Mouse (Mus musculus) liver, embryonic 11.5 days (tissue): ENCODE results near the gene Lrmda. TPM values are rescaled to one million over a fixed set of nuclear protein-coding genes. Genes with fewer than 3 reads are reported as not detected.
A peak's percentile ranks its signal among the peaks of the same experiment; 100 is the strongest.

Experiments
- ATAC-seq: fragments of 200-750 bp; cut with Nextera tagmentation; replicated peaks from 2 replicates; pipeline ENCODE4 v1.8.0; 2017; ENCODE audit warnings: moderate number of reproducible peaks, mild to moderate bottlenecking, moderate TSS enrichment, moderate library complexity; ENCODE audit not compliant: low FRiP score
- DNase-seq: peaks from one replicate; pipeline ENCODE4 v3.0.0-alpha.2; 2017; ENCODE audit warnings: low spot score
- H3K27ac ChIP-seq: fragments of 300-500 bp; sonication (generic); 2 replicates; pipeline ENCODE4 v1.5.1; 2014; ENCODE audit warnings: mild to moderate bottlenecking, low read depth, low read length, control low read depth
- H3K27me3 ChIP-seq: fragments of 300-500 bp; sonication (generic); replicated peaks from 2 replicates; pipeline ENCODE4 v1.6.1; 2014; ENCODE audit warnings: low read length, mixed read lengths; ENCODE audit not compliant: control insufficient read depth, insufficient read depth
- H3K36me3 ChIP-seq: fragments of 300-500 bp; sonication (generic); 2 replicates; pipeline ENCODE4 v1.6.1; 2014; ENCODE audit warnings: mild to moderate bottlenecking, low read length, moderate library complexity, mixed read lengths; ENCODE audit not compliant: control insufficient read depth, insufficient read depth
- H3K4me1 ChIP-seq: fragments of 300-500 bp; sonication (generic); replicated peaks from 2 replicates; pipeline ENCODE4 v1.6.1; 2014; ENCODE audit warnings: low read length, mixed read lengths; ENCODE audit not compliant: control insufficient read depth, insufficient read depth
- H3K4me2 ChIP-seq: fragments of 300-500 bp; sonication (generic); 2 replicates; pipeline ENCODE4 v1.6.1; 2014; ENCODE audit warnings: mild to moderate bottlenecking, control low read depth, moderate library complexity
- H3K4me3 ChIP-seq: fragments of 300-500 bp; sonication (generic); 2 replicates; pipeline ENCODE4 v1.5.1; 2014; ENCODE audit warnings: low read depth, low read length, control low read depth
- H3K9ac ChIP-seq: fragments of 300-500 bp; sonication (generic); 2 replicates; pipeline ENCODE4 v1.6.1; 2014; ENCODE audit warnings: low read depth, low read length, control low read depth
- H3K9me3 ChIP-seq: fragments of 300-500 bp; sonication (generic); 2 replicates; pipeline ENCODE4 v1.6.1; 2016; ENCODE audit warnings: low read length, inconsistent platforms, mixed read lengths; ENCODE audit not compliant: control insufficient read depth
- WGBS: fragments of 180-500 bp; shearing (Covaris S2); extraction: QIAGEN DNeasy Blood & Tissue Kit; methylation state at CpG from one replicate; pipeline ENCODE4 v1.1.7; 2014; 5-methylcytosine and 5-hydroxymethylcytosine counted together
- polyA plus RNA-seq: library from polyadenylated mRNA; unstranded; fragments of >200 nt; fragmentation: Nextera tagmentation; extraction: Ambion mirVana; gene quantifications from 2 replicates; pipeline ENCODE4 v1.2.1, GENCODE M21; 2014

The Lrmda gene
- polyA plus RNA-seq, 1 experiment from 2014 or later = 0.53 TPM

DNA sequence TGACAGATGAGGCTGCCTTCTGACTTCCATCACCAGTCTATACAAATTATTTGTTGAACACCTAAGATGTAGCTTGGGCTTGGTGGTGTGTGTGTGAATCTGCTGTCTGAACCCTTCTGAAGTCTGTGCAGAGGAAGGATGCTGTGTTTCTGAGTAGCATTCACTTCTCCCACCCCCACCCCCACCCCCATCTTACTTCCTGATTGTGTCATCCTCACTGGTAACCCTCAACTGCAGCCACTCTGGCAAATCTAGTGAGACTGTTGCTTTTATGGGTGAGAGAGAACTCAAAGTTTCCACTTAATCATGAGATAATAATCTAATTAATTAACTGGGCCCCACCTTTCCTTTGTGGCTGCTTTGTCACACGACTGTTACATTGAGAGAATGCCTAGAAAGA is 1025.8 kb downstream of the Lrmda start:
- 14% methylated on average over 1 of the region's 1 CpGs for WGBS
- Histone ChIP-seq H3K9me3 (no peaks in the 10 kb centered on the region), H3K4me3 (no peak overlapping the region), H3K4me2 (no peak overlapping the region), H3K4me1 (no peaks in the 10 kb centered on the region), H3K27ac (no peak overlapping the region), H3K36me3 (no peaks in the 10 kb centered on the region), H3K9ac (no peak overlapping the region), H3K27me3 (no peaks in the 10 kb centered on the region)
- DNase-seq (no peak), ATAC-seq (no peak)

DNA sequence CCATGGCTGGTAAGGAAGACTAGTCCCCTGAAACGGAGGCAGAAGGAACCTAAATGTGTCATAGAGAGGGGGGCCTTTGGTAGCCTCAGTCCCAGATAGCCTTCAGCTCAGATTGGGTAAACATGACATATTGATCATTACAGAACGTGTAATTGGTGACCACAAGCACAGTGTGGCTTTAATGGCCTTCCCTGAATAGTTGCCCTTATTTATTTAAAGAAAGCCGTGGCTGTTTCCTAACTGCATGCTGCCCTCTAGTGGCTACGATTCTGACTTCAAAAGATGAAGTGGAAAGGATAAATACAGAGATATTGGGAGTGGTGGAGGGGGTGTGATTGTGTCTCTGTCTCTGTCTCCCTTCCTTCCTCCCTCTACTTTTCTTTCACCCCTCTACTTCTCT is 1026.8 kb downstream of the Lrmda start:
- Histone ChIP-seq H3K27ac (no peak overlapping the region), H3K36me3 (no peaks in the 10 kb centered on the region), H3K4me1 (no peaks in the 10 kb centered on the region), H3K9ac (no peak overlapping the region), H3K4me3 (no peak overlapping the region), H3K9me3 (no peaks in the 10 kb centered on the region), H3K27me3 (no peaks in the 10 kb centered on the region), H3K4me2 (no peak overlapping the region)
- DNase-seq (peak; percentile 35), ATAC-seq (no peak)
- 22% methylated on average over 4 of the region's 4 CpGs for WGBS

DNA sequence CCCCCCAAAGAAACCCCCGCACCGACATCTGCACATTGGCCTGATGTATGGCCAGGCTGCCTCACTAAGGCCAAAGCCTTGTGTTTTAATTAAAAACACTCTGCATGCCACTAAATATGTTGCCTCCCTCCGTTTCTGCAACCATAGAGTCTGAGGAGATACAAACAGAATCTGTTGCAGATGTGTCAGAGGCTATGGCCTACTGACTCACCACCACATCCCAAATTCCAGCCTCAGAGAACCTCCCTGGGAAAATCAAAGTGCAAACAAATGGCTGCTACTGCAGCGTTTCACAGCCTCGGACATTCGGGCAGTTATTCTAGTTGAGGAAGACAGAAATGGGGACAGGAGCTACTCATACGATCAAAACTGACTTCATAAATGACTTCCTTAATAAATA is 1031.9 kb downstream of the Lrmda start:
- 75% methylated on average over 7 of the region's 7 CpGs for WGBS
- Histone ChIP-seq H3K4me3 (no peak overlapping the region), H3K36me3 (no peaks in the 10 kb centered on the region), H3K4me1 (no peaks in the 10 kb centered on the region), H3K27ac (no peak overlapping the region), H3K4me2 (no peak overlapping the region), H3K9ac (no peak overlapping the region), H3K27me3 (no peaks in the 10 kb centered on the region), H3K9me3 (no peaks in the 10 kb centered on the region)
- no peak for ATAC-seq
- no peak for DNase-seq

DNA sequence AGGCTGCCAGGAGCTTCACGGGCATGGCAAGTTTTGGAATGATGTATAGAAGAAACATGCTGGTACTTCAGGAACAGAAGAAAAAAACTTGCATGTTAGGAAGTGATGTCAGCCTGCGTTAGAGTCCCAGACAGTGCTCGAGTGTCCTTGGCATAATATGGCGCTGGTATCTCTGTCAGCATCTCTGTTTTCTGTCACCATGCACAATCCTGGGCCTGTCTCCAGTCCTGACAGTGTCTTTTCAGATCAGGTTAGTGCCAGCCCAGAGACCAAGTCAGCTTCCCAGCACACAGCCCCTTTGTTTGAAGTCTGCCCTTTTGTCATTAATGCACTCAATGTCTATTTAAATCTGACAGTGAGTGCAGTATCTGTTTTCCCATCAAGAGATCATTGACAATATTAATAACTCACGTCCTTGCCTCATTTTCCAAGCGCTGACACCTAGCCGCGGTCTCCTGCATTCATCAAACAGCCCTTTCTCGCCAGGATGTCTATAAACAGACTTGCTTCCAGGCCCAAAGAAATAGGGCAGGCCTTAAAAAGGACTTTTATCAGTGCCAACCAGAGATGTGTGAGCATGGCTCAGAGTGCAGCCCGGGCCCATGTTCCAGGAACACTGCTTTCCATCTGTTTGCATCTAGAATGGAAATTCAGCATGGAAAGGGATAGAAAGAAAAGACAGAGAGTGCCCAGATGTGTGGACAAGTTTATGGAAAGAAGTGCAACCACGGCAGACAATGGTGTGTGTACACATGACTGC is 1033.5 kb downstream of the Lrmda start:
- H3K36me3 ChIP-seq = no peaks in the 10 kb centered on the region
- no peaks in the 10 kb centered on the region for H3K27me3 ChIP-seq
- no peak for DNase-seq
- WGBS = 75% methylated on average over 11 of the region's 11 CpGs
- H3K9ac ChIP-seq = no peak overlapping the region
- no peak for ATAC-seq
- H3K4me3 ChIP-seq = no peak overlapping the region
- H3K4me2 ChIP-seq = no peak overlapping the region
- H3K9me3 ChIP-seq = no peaks in the 10 kb centered on the region
- H3K27ac ChIP-seq = no peak overlapping the region
- no peaks in the 10 kb centered on the region for H3K4me1 ChIP-seq

DNA sequence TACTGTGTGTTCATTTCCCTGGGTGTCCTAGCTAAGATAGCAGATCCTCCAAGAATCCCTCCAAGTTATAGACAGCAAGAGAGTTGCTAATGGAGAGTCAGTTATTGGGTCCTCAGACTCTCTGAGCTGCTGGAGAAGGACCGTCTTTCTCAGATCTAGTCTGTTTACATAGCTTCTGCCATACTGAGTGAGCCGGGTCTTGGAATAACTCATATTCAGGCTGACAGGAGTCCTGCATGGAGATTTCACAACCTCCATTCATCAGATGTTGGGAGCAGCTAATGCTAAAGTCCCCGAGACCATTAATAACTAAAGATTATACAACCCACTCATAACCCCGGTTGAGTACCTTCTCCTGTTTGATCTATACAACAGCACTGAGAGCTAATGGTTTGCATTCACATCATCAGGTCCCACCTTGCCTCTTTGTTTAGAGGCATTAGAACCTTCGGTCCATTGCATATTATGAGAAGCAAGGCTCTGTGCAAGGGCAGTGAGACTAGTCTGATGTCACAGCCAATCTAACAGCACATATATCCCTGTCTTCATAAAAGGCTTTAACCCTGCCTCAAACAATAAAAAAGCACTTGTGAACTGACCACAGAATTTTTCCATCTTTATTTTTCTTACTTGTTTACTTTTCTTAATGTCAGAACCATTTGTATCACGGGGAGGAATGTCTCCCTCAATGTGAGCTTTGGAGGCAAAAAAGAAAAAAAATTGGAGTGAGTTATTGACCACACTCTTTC is 1037.9 kb downstream of the Lrmda start:
- Histone ChIP-seq H3K36me3 (no peaks in the 10 kb centered on the region), H3K4me1 (no peaks in the 10 kb centered on the region), H3K27me3 (no peaks in the 10 kb centered on the region), H3K4me3 (no peak overlapping the region), H3K9ac (no peak overlapping the region), H3K4me2 (no peak overlapping the region), H3K27ac (no peak overlapping the region), H3K9me3 (no peaks in the 10 kb centered on the region)
- WGBS = 71% methylated on average over 6 of the region's 6 CpGs
- no peak for ATAC-seq
- no peak for DNase-seq

DNA sequence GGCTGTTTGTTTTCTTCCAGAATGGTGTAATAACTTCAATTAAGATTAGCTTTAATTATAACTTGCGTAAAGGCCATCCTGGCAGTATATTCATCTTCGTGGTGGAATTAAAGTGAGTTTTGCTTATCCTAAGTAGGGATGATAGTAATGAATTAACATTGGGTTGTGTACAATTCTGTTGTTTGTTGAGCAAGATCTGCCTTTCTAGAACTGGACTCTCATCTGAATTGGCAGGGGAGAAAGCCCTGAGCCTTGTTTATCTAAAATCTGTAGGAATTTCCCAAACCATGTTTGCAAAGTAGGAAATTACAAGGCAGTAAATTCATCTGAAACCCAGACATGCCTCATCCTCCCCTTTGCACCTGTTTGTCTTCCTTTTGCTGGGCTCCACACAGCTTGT is 1038.5 kb downstream of the Lrmda start:
- H3K36me3 ChIP-seq = no peaks in the 10 kb centered on the region
- no peak overlapping the region for H3K27ac ChIP-seq
- no peak overlapping the region for H3K9ac ChIP-seq
- H3K4me3 ChIP-seq = no peak overlapping the region
- H3K4me1 ChIP-seq = no peaks in the 10 kb centered on the region
- H3K27me3 ChIP-seq = no peaks in the 10 kb centered on the region
- no peak overlapping the region for H3K4me2 ChIP-seq
- DNase-seq = no peak
- H3K9me3 ChIP-seq = no peaks in the 10 kb centered on the region
- ATAC-seq = no peak
- WGBS = 95% methylated on average over 2 of the region's 2 CpGs

DNA sequence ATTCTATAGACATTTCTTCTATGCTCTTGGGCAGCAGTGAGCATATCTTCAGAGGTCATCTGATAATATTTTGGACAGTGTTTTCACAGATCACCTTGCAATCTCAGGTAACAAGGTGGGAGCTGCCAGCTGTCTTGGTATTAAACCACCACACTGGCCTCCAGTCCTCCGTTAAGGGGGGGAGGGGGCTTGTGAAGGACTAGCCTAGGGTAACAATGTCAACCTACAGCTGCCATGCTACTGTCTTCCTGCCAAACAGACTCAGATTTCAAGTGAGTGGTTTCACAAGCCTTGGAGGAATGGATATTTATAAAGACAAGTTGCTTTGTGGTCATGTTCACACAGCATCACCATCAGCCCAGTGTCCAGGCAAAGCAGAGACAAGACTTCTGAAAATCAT is 1059.2 kb downstream of the Lrmda start:
- Histone ChIP-seq H3K4me1 (no peaks in the 10 kb centered on the region), H3K36me3 (no peaks in the 10 kb centered on the region), H3K4me2 (no peak overlapping the region), H3K27me3 (no peaks in the 10 kb centered on the region), H3K4me3 (no peak overlapping the region), H3K27ac (no peak overlapping the region), H3K9ac (no peak overlapping the region), H3K9me3 (no peaks in the 10 kb centered on the region)
- ATAC-seq (no peak), DNase-seq (no peak)
- 58% methylated on average over 1 of the region's 1 CpGs for WGBS

DNA sequence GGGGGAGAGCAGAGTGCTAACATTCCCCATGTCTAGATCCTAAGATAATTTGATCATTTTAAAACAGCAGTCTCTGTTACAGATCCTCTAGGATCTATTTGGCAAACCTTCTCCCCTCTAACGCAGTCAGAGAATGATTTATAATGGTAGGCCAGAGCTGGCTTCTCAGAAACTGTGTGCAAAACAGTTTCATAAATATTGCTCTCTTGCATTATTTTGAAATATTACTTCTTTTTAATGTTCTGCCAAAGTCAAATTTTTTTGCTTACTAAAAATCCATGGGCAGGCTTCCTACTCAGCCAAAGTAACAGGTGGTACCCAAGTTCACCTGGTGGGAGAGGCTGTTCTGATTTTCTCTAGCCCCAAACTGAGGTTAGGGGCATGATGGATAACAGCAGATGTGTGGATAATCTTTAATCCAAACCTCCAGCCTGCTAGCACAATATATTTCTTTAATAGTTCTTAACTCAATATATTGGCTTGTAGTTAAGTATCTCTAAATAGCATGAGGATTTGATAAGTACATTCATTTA is 1064.8 kb downstream of the Lrmda start:
- Histone ChIP-seq H3K9me3 (no peaks in the 10 kb centered on the region), H3K9ac (no peak overlapping the region), H3K4me2 (no peak overlapping the region), H3K4me3 (no peak overlapping the region), H3K4me1 (no peaks in the 10 kb centered on the region), H3K27ac (no peak overlapping the region), H3K36me3 (no peaks in the 10 kb centered on the region), H3K27me3 (no peaks in the 10 kb centered on the region)
- 74% methylated on average over 1 of the region's 1 CpGs for WGBS
- ATAC-seq (no peak), DNase-seq (no peak)

DNA sequence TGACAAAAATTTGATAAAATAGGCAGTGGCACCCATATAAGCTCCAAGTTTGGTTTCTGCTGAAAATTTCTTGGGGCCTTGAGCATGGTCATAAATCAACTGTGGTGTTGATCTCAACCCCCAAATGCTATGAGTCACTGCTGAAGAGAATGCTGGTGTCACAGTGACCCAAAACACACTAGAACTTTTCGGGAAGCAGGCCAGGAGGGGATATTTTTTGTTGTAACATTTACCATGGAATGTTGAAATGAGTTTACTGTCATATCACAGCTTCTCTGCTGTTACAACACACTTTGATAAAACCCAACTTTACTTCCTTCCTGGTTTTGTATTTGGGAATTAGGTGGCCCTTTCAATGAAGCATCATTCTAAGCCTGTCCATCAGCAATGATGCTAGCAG is 1065.3 kb downstream of the Lrmda start:
- no peaks in the 10 kb centered on the region for H3K9me3 ChIP-seq
- no peak overlapping the region for H3K9ac ChIP-seq
- H3K27me3 ChIP-seq = no peaks in the 10 kb centered on the region
- no peaks in the 10 kb centered on the region for H3K36me3 ChIP-seq
- 44% methylated on average over 1 of the region's 1 CpGs for WGBS
- no peak for ATAC-seq
- no peak overlapping the region for H3K4me3 ChIP-seq
- DNase-seq = no peak
- no peaks in the 10 kb centered on the region for H3K4me1 ChIP-seq
- H3K27ac ChIP-seq = no peak overlapping the region
- H3K4me2 ChIP-seq = no peak overlapping the region
